Mouse (Mus musculus) brain, embryonic 14.5 days (tissue): Measurements from ENCODE around the gene Auts2.

Experiments used
- CTCF ChIP-seq: fragments of 200-500 bp; IDR thresholded peaks from 2 replicates; pipeline ENCODE4 v1.5.1; 2012; ENCODE audit warnings: inconsistent platforms, mild to moderate bottlenecking, moderate library complexity, borderline replicate concordance; ENCODE audit not compliant: insufficient read depth, insufficient read length; ENCODE audit errors: extremely low read depth
- POLR2A ChIP-seq: fragments of 200-500 bp; IDR thresholded peaks from 2 replicates; pipeline ENCODE4 v1.6.1; 2012; ENCODE audit warnings: mild to moderate bottlenecking, inconsistent platforms, borderline replicate concordance; ENCODE audit not compliant: poor library complexity, insufficient read depth, insufficient read length, severe bottlenecking; ENCODE audit errors: extremely low read depth

- TF ChIP-seq CTCF = no peak
- TF ChIP-seq POLR2A = no peak
Observed at GRCm38 (mm10) chr5:132521358-132521873, 21.7 kb downstream of the Auts2 start.
